Mouse (Mus musculus) limb, embryonic 14.5 days (tissue): ENCODE data around the gene Ddo. TPM values are rescaled to one million over a fixed set of nuclear protein-coding genes. Genes with fewer than 3 reads are reported as not detected.

ENCODE experiments used
- ATAC-seq: fragments of 200-750 bp; cut with Nextera tagmentation; 2 replicates; pipeline ENCODE4 v1.8.0; 2017; ENCODE audit warnings: low read depth, moderate number of reproducible peaks, moderate TSS enrichment; ENCODE audit not compliant: low FRiP score
- DNase-seq: peaks from one replicate; pipeline ENCODE4 v3.0.0-alpha.2; 2015; ENCODE audit warnings: low spot score
- H3K27ac ChIP-seq: fragments of 300-500 bp; sonication (generic); replicated peaks from 2 replicates; pipeline ENCODE4 v1.5.1; 2014; ENCODE audit warnings: low read depth, mild to moderate bottlenecking, low read length, moderate library complexity, mixed read lengths
- H3K27me3 ChIP-seq: fragments of 300-500 bp; sonication (generic); 2 replicates; pipeline ENCODE4 v1.6.1; 2014; ENCODE audit warnings: low read length, mixed read lengths; ENCODE audit not compliant: control insufficient read depth, insufficient read depth
- H3K36me3 ChIP-seq: fragments of 300-500 bp; sonication (generic); 2 replicates; pipeline ENCODE4 v1.6.1; 2014; ENCODE audit warnings: mild to moderate bottlenecking, low read length, moderate library complexity, mixed read lengths; ENCODE audit not compliant: control insufficient read depth, insufficient read depth
- H3K4me1 ChIP-seq: fragments of 300-500 bp; sonication (generic); 2 replicates; pipeline ENCODE4 v1.6.1; 2014; ENCODE audit warnings: antibody characterized with exemption, low read length, mixed read lengths; ENCODE audit not compliant: control insufficient read depth, insufficient read depth
- H3K4me2 ChIP-seq: fragments of 300-500 bp; sonication (generic); replicated peaks from 2 replicates; pipeline ENCODE4 v1.6.1; 2014; ENCODE audit warnings: low read depth, mild to moderate bottlenecking, low read length, moderate library complexity; ENCODE audit not compliant: severe bottlenecking
- H3K4me3 ChIP-seq: fragments of 300-500 bp; sonication (generic); replicated peaks from 2 replicates; pipeline ENCODE4 v1.5.1; 2014; ENCODE audit warnings: low read length
- H3K9ac ChIP-seq: fragments of 300-500 bp; sonication (generic); 2 replicates; pipeline ENCODE4 v1.6.1; 2014; ENCODE audit warnings: mild to moderate bottlenecking, low read depth, low read length, moderate library complexity; ENCODE audit not compliant: severe bottlenecking
- H3K9me3 ChIP-seq: fragments of 300-500 bp; sonication (generic); 2 replicates; pipeline ENCODE4 v1.6.1; 2016; ENCODE audit warnings: low read length; ENCODE audit not compliant: control insufficient read depth
- POLR2A ChIP-seq: fragments of 200-500 bp; IDR thresholded peaks from 2 replicates; pipeline ENCODE4 v1.8.0; 2012; ENCODE audit warnings: inconsistent platforms, mild to moderate bottlenecking, moderate library complexity, borderline replicate concordance; ENCODE audit not compliant: insufficient read depth, insufficient read length; ENCODE audit errors: extremely low read depth
- WGBS: fragments of 180-500 bp; shearing (Covaris S2); extraction: QIAGEN DNeasy Blood & Tissue Kit; methylation state at CpG from one replicate; pipeline ENCODE4 v1.1.7; 2014; 5-methylcytosine and 5-hydroxymethylcytosine counted together
- polyA plus RNA-seq, 2 experiments: library from polyadenylated mRNA; depleted of rRNA in 1 of 2; stranded (reverse) in 1 of 2; unstranded in 1 of 2; fragments of >200 nt; fragmentation: Nextera tagmentation in 1 of 2; extraction: Ambion mirVana in 1 of 2; gene quantifications; 2 replicates each; pipeline versions ENCODE4 v1.2.1 to v1.2.3; 2012 to 2014

The Ddo gene
- polyA plus RNA-seq, 2 experiments: 0.06 to 0.28 TPM

- H3K9ac ChIP-seq: no peak overlapping the region
- no peak overlapping the region for H3K27ac ChIP-seq
- no peak overlapping the region for H3K4me2 ChIP-seq
- ATAC-seq (no peak), DNase-seq (no peak)
- H3K27me3 ChIP-seq: no peaks in the 10 kb centered on the region
- WGBS: 68% methylated on average over 1 of the region's 1 CpGs
- 0 out of 2 replicates have a peak, but pooled peaks cover 3% of the 10 kb centered on the region for H3K9me3 ChIP-seq
- no peak for TF ChIP-seq POLR2A
- H3K4me1 ChIP-seq: no peaks in the 10 kb centered on the region
- H3K36me3 ChIP-seq: no peaks in the 10 kb centered on the region
- H3K4me3 ChIP-seq: no peak overlapping the region
These were observed 59.1 kb downstream of the Ddo start for GRCm38 (mm10) chr10:40688873-40689272.

GRCm38 (mm10) chr10:40698652-40699051, 68.8 kb downstream of the Ddo start:
- DNase-seq (no peak), ATAC-seq (no peak)
- Histone ChIP-seq H3K27ac (no peak overlapping the region), H3K4me2 (no peak overlapping the region), H3K4me1 (no peaks in the 10 kb centered on the region), H3K9me3 (no peaks in the 10 kb centered on the region), H3K36me3 (no peaks in the 10 kb centered on the region), H3K9ac (no peak overlapping the region), H3K27me3 (no peaks in the 10 kb centered on the region), H3K4me3 (no peak overlapping the region)
- TF ChIP-seq POLR2A: no peak
- 54% methylated on average over 4 of the region's 4 CpGs for WGBS

GRCm38 (mm10) chr10:40711127-40711526, 81.3 kb downstream of the Ddo start:
- Histone ChIP-seq H3K4me1 (no peaks in the 10 kb centered on the region), H3K9ac (no peak overlapping the region), H3K4me3 (no peak overlapping the region), H3K27ac (no peak overlapping the region), H3K9me3 (no peaks in the 10 kb centered on the region), H3K4me2 (no peak overlapping the region), H3K36me3 (no peaks in the 10 kb centered on the region), H3K27me3 (no peaks in the 10 kb centered on the region)
- no peak for DNase-seq
- 68% methylated on average over 7 of the region's 7 CpGs for WGBS
- no peak for ATAC-seq
- TF ChIP-seq POLR2A: no peak

GRCm38 (mm10) chr10:40713018-40713608, 83.3 kb downstream of the Ddo start:
- Histone ChIP-seq H3K4me2 (no peak overlapping the region), H3K27ac (no peak overlapping the region), H3K9me3 (no peaks in the 10 kb centered on the region), H3K4me3 (no peak overlapping the region), H3K36me3 (no peaks in the 10 kb centered on the region), H3K27me3 (no peaks in the 10 kb centered on the region), H3K9ac (no peak overlapping the region), H3K4me1 (0 out of 2 replicates have a peak, but pooled peaks cover 2% of the 10 kb centered on the region)
- TF ChIP-seq POLR2A: no peak
- WGBS: 35% methylated on average over 9 of the region's 9 CpGs
- ATAC-seq (no peak), DNase-seq (no peak)

- Histone ChIP-seq H3K27ac (no peak overlapping the region), H3K9ac (no peak overlapping the region), H3K27me3 (no peaks in the 10 kb centered on the region), H3K4me1 (0 out of 2 replicates have a peak, but pooled peaks cover 2% of the 10 kb centered on the region), H3K4me2 (no peak overlapping the region), H3K9me3 (no peaks in the 10 kb centered on the region), H3K36me3 (no peaks in the 10 kb centered on the region), H3K4me3 (no peak overlapping the region)
- no peak for DNase-seq
- WGBS: 80% methylated on average over 9 of the region's 9 CpGs
- no peak for TF ChIP-seq POLR2A
- no peak for ATAC-seq
These were observed 84.0 kb downstream of the Ddo start for GRCm38 (mm10) chr10:40713829-40714228.
